Mouse (Mus musculus): ENCODE results near the gene Mbd6. TPM values are rescaled to one million over a fixed set of nuclear protein-coding genes. Genes with fewer than 3 reads are reported as not detected.

The Mbd6 gene
- polyA plus RNA-seq, 1 experiment, result 35.1 TPM

GRCm38 (mm10) chr10:127290307-127290929 lies 1.6 kb upstream of the Mbd6 start:
- H3K4me1 ChIP-seq (ENCODE audit: control insufficient read depth, insufficient read depth, low read length), result peaks cover 10% of the 10 kb centered on the region
- peak overlapping the region; percentile 65 for H3K4me3 ChIP-seq (ENCODE audit: insufficient read depth, low read length)
- H3K27ac ChIP-seq (ENCODE audit: insufficient read depth, low read length), result peak overlapping the region; percentile 98
- TF ChIP-seq CTCF (IDR thresholded peaks at IDR 0.05; ENCODE audit: extremely low read depth, insufficient read depth, low read length), result no peak
- TF ChIP-seq POLR2A (IDR thresholded peaks at IDR 0.05; ENCODE audit: extremely low read depth, insufficient read depth, low read length), result peak; percentile 97

GRCm38 (mm10) chr10:127289573-127290191 lies 864 bp upstream of the Mbd6 start:
- Histone ChIP-seq H3K4me3 (ENCODE audit: insufficient read depth, low read length) (peak overlapping the region; percentile 65), H3K27ac (ENCODE audit: insufficient read depth, low read length) (peak overlapping the region; percentile 98), H3K4me1 (ENCODE audit: control insufficient read depth, insufficient read depth, low read length) (peaks cover 10% of the 10 kb centered on the region)
- TF ChIP-seq POLR2A (IDR thresholded peaks at IDR 0.05; ENCODE audit: extremely low read depth, insufficient read depth, low read length) (no peak), CTCF (IDR thresholded peaks at IDR 0.05; ENCODE audit: extremely low read depth, insufficient read depth, low read length) (no peak)

GRCm38 (mm10) chr10:127288328-127288799 lies 454 bp downstream of the Mbd6 start:
- Histone ChIP-seq H3K4me3 (ENCODE audit: insufficient read depth, low read length) (peak overlapping the region; percentile 65), H3K27ac (ENCODE audit: insufficient read depth, low read length) (0 out of 2 replicates have a peak overlapping the region, but pooled peaks have one; percentile 49), H3K4me1 (ENCODE audit: control insufficient read depth, insufficient read depth, low read length) (peaks cover 9% of the 10 kb centered on the region)
- no peak for TF ChIP-seq POLR2A (IDR thresholded peaks at IDR 0.05; ENCODE audit: extremely low read depth, insufficient read depth, low read length)
- no peak for TF ChIP-seq CTCF (IDR thresholded peaks at IDR 0.05; ENCODE audit: extremely low read depth, insufficient read depth, low read length)

- TF ChIP-seq CTCF (IDR thresholded peaks at IDR 0.05; ENCODE audit: extremely low read depth, insufficient read depth, low read length), result no peak
- TF ChIP-seq POLR2A (IDR thresholded peaks at IDR 0.05; ENCODE audit: extremely low read depth, insufficient read depth, low read length), result no peak
- Histone ChIP-seq H3K4me3 (ENCODE audit: insufficient read depth, low read length) (peak overlapping the region; percentile 65), H3K27ac (ENCODE audit: insufficient read depth, low read length) (no peak overlapping the region), H3K4me1 (ENCODE audit: control insufficient read depth, insufficient read depth, low read length) (peaks cover 8% of the 10 kb centered on the region)
Measured at GRCm38 (mm10) chr10:127287936-127288293, 903 bp downstream of the Mbd6 start.

- Histone ChIP-seq H3K4me1 (ENCODE audit: control insufficient read depth, insufficient read depth, low read length) (peaks cover 8% of the 10 kb centered on the region), H3K4me3 (ENCODE audit: insufficient read depth, low read length) (peak overlapping the region; percentile 65), H3K27ac (ENCODE audit: insufficient read depth, low read length) (no peak overlapping the region)
- no peak for TF ChIP-seq POLR2A (IDR thresholded peaks at IDR 0.05; ENCODE audit: extremely low read depth, insufficient read depth, low read length)
- no peak for TF ChIP-seq CTCF (IDR thresholded peaks at IDR 0.05; ENCODE audit: extremely low read depth, insufficient read depth, low read length)
Measured at GRCm38 (mm10) chr10:127287271-127287935, 1.4 kb downstream of the Mbd6 start.

GRCm38 (mm10) chr10:127286730-127287129 lies 2.1 kb downstream of the Mbd6 start:
- peaks cover 8% of the 10 kb centered on the region for H3K4me1 ChIP-seq (ENCODE audit: control insufficient read depth, insufficient read depth, low read length)

GRCm38 (mm10) chr10:127286194-127286593 lies 2.6 kb downstream of the Mbd6 start:
- Histone ChIP-seq H3K4me3 (ENCODE audit: insufficient read depth, low read length) (no peak overlapping the region), H3K27ac (ENCODE audit: insufficient read depth, low read length) (no peak overlapping the region), H3K4me1 (ENCODE audit: control insufficient read depth, insufficient read depth, low read length) (peaks cover 8% of the 10 kb centered on the region)
- TF ChIP-seq CTCF (IDR thresholded peaks at IDR 0.05; ENCODE audit: extremely low read depth, insufficient read depth, low read length) (no peak), POLR2A (IDR thresholded peaks at IDR 0.05; ENCODE audit: extremely low read depth, insufficient read depth, low read length) (no peak)

More at GRCm38 (mm10) chr10:127286730-127287129, 2.1 kb downstream of the Mbd6 start:
- TF ChIP-seq POLR2A (IDR thresholded peaks at IDR 0.05; ENCODE audit: extremely low read depth, insufficient read depth, low read length), result no peak
- TF ChIP-seq CTCF (IDR thresholded peaks at IDR 0.05; ENCODE audit: extremely low read depth, insufficient read depth, low read length), result no peak
- peak overlapping the region; percentile 65; the same call in 1 of the 2 replicates for H3K4me3 ChIP-seq (ENCODE audit: insufficient read depth, low read length)
- no peak overlapping the region for H3K27ac ChIP-seq (ENCODE audit: insufficient read depth, low read length)

- H3K4me1 ChIP-seq (ENCODE audit: control insufficient read depth, insufficient read depth, low read length), result peaks cover 8% of the 10 kb centered on the region
- no peak overlapping the region for H3K4me3 ChIP-seq (ENCODE audit: insufficient read depth, low read length)
- no peak for TF ChIP-seq POLR2A (IDR thresholded peaks at IDR 0.05; ENCODE audit: extremely low read depth, insufficient read depth, low read length)
- no peak for TF ChIP-seq CTCF (IDR thresholded peaks at IDR 0.05; ENCODE audit: extremely low read depth, insufficient read depth, low read length)
- H3K27ac ChIP-seq (ENCODE audit: insufficient read depth, low read length), result no peak overlapping the region
Measured at GRCm38 (mm10) chr10:127285644-127286043, 3.2 kb downstream of the Mbd6 start.

- Histone ChIP-seq H3K27ac (ENCODE audit: insufficient read depth, low read length) (no peak overlapping the region), H3K4me3 (ENCODE audit: insufficient read depth, low read length) (no peak overlapping the region), H3K4me1 (ENCODE audit: control insufficient read depth, insufficient read depth, low read length) (peaks cover 8% of the 10 kb centered on the region)
- TF ChIP-seq CTCF (IDR thresholded peaks at IDR 0.05; ENCODE audit: extremely low read depth, insufficient read depth, low read length), result no peak
- TF ChIP-seq POLR2A (IDR thresholded peaks at IDR 0.05; ENCODE audit: extremely low read depth, insufficient read depth, low read length), result no peak
Measured at GRCm38 (mm10) chr10:127284724-127285500, 3.9 kb downstream of the Mbd6 start.

All from cortical plate, adult 2 months (tissue).